Mouse (Mus musculus) testis, adult 2 months (tissue): ENCODE data around the gene Zcchc13.

ENCODE experiments used
- CTCF ChIP-seq: fragments of 200-500 bp; IDR thresholded peaks from 2 replicates; pipeline ENCODE4 v1.5.1; 2012; ENCODE audit warnings: low read depth, mild to moderate bottlenecking, inconsistent platforms, low read length, moderate library complexity; ENCODE audit not compliant: control insufficient read depth, insufficient read depth, insufficient replicate concordance
- POLR2A ChIP-seq: fragments of 200-500 bp; IDR thresholded peaks from 2 replicates; pipeline ENCODE4 v1.6.1; 2012; ENCODE audit warnings: low read depth, mild to moderate bottlenecking, inconsistent platforms, low read length, moderate library complexity; ENCODE audit not compliant: control insufficient read depth

- TF ChIP-seq CTCF, result no peak
- no peak for TF ChIP-seq POLR2A
These were observed 5.6 kb downstream of the Zcchc13 start for GRCm38 (mm10) chrX:103636021-103636420.
